Mouse (Mus musculus): ENCODE data around the gene 3110040N11Rik.
"Not testable (repeated sequence)": the region's sequence is repeated elsewhere in the genome, so short reads cannot be mapped to it uniquely, and the experiment has no call there.

Gene 3110040N11Rik

GRCm38 (mm10) chr7:81789095-81789757 lies at the start of gene 3110040N11Rik:
Gene 3110040N11Rik (minus strand): TSS chr7:81789478.
- peak; percentile 69 for DNase-seq (ENCODE audit: extremely low spot score, low read depth, low spot score)

- DNase-seq (ENCODE audit: extremely low spot score, low read depth, low spot score): not testable (repeated sequence)
Observed at GRCm38 (mm10) chr7:81837771-81838170, 48.5 kb upstream of the 3110040N11Rik start.

GRCm38 (mm10) chr7:81835430-81835829 lies 46.2 kb upstream of the 3110040N11Rik start:
- DNase-seq (ENCODE audit: extremely low spot score, low read depth, low spot score): no peak

- DNase-seq (ENCODE audit: extremely low spot score, low read depth, low spot score): no peak
Observed at GRCm38 (mm10) chr7:81834847-81835246, 45.6 kb upstream of the 3110040N11Rik start.

GRCm38 (mm10) chr7:81829379-81829894 lies 40.2 kb upstream of the 3110040N11Rik start, which contains the start of gene Btbd1:
Gene Btbd1 (minus strand): TSS chr7:81829431.
- no peak for DNase-seq (ENCODE audit: extremely low spot score, low read depth, low spot score)

GRCm38 (mm10) chr7:81828681-81829378 lies 39.6 kb upstream of the 3110040N11Rik start:
- no peak for DNase-seq (ENCODE audit: extremely low spot score, low read depth, low spot score)

GRCm38 (mm10) chr7:81827806-81828667 lies 38.8 kb upstream of the 3110040N11Rik start:
- DNase-seq (ENCODE audit: extremely low spot score, low read depth, low spot score): no peak

GRCm38 (mm10) chr7:81825381-81825780 lies 36.1 kb upstream of the 3110040N11Rik start:
- no peak for DNase-seq (ENCODE audit: extremely low spot score, low read depth, low spot score)

- DNase-seq (ENCODE audit: extremely low spot score, low read depth, low spot score): no peak
Observed at GRCm38 (mm10) chr7:81824906-81825305, 35.6 kb upstream of the 3110040N11Rik start.

- no peak for DNase-seq (ENCODE audit: extremely low spot score, low read depth, low spot score)
Observed at GRCm38 (mm10) chr7:81806067-81806466, 16.8 kb upstream of the 3110040N11Rik start.

- no peak for DNase-seq (ENCODE audit: extremely low spot score, low read depth, low spot score)
Observed at GRCm38 (mm10) chr7:81788536-81788935, 742 bp downstream of the 3110040N11Rik start.

- no peak for DNase-seq (ENCODE audit: extremely low spot score, low read depth, low spot score)
Observed at GRCm38 (mm10) chr7:81777667-81778218, 11.5 kb downstream of the 3110040N11Rik start.

- DNase-seq (ENCODE audit: extremely low spot score, low read depth, low spot score): no peak
Observed at GRCm38 (mm10) chr7:81775325-81775724, 14.0 kb downstream of the 3110040N11Rik start.

- no peak for DNase-seq (ENCODE audit: extremely low spot score, low read depth, low spot score)
Observed at GRCm38 (mm10) chr7:81772786-81773539, 16.3 kb downstream of the 3110040N11Rik start.

GRCm38 (mm10) chr7:81763110-81763845 lies 26.0 kb downstream of the 3110040N11Rik start:
- no peak for DNase-seq (ENCODE audit: extremely low spot score, low read depth, low spot score)

- peak; percentile 70 for DNase-seq (ENCODE audit: extremely low spot score, low read depth, low spot score)
Observed at GRCm38 (mm10) chr7:81762180-81763109, 26.8 kb downstream of the 3110040N11Rik start, which contains the start of gene Ramac. Gene Ramac (plus strand): TSS chr7:81762925.

GRCm38 (mm10) chr7:81747956-81748355 lies 41.3 kb downstream of the 3110040N11Rik start:
- DNase-seq (ENCODE audit: extremely low spot score, low read depth, low spot score): no peak

GRCm38 (mm10) chr7:81744145-81744544 lies 45.1 kb downstream of the 3110040N11Rik start:
- DNase-seq (ENCODE audit: extremely low spot score, low read depth, low spot score): no peak
